Mouse (Mus musculus) myocyte (in vitro differentiated cells): ENCODE measurements at regions not wholly inside any gene's neighbourhood (a gene's known extent, or its start where the extent isn't known, plus 50 kb on each side); places are given as distances from the start of the nearest gene placed in this dataset.

Experiments used
- CEBPB ChIP-seq: IDR thresholded peaks from 2 replicates; pipeline ENCODE4 v1.6.1; 2011; ENCODE audit warnings: mild to moderate bottlenecking, moderate library complexity; ENCODE audit not compliant: poor library complexity, insufficient read depth, severe bottlenecking
- E2F4 ChIP-seq: IDR thresholded peaks from one replicate; pipeline ENCODE4 v1.6.1; 2011; ENCODE audit warnings: mild to moderate bottlenecking, control low read depth, moderate library complexity; ENCODE audit not compliant: insufficient read depth
- MAX ChIP-seq: IDR thresholded peaks from one replicate; pipeline ENCODE4 v1.6.1; 2011; ENCODE audit warnings: low read depth, mild to moderate bottlenecking, control low read depth
- MYOD1 ChIP-seq, 3 experiments: IDR thresholded peaks; one replicate each; pipeline ENCODE4 v1.6.1; 2011; ENCODE audit warnings: control low read depth in 2 of 3, low read depth in 2 of 3, mild to moderate bottlenecking in 2 of 3, moderate library complexity in 1 of 3; ENCODE audit not compliant: insufficient read length in 2 of 3, control insufficient read depth in 1 of 3
- MYOG ChIP-seq, 3 experiments: IDR thresholded peaks; one replicate each; pipeline ENCODE4 v1.6.1; 2011; ENCODE audit warnings: control low read depth in 2 of 3, low read depth in 2 of 3, mild to moderate bottlenecking in 2 of 3; ENCODE audit not compliant: insufficient read length in 2 of 3, control insufficient read depth in 1 of 3, insufficient read depth in 1 of 3
- POLR2A ChIP-seq: IDR thresholded peaks from one replicate; pipeline ENCODE4 v1.6.1; 2011; ENCODE audit warnings: low read depth, mild to moderate bottlenecking, control low read depth, moderate library complexity; ENCODE audit not compliant: insufficient read length
- POLR2AphosphoS2 ChIP-seq: IDR thresholded peaks from one replicate; pipeline ENCODE4 v1.6.1; 2011; ENCODE audit warnings: low read depth, control low read depth; ENCODE audit not compliant: insufficient read length
- REST ChIP-seq: IDR thresholded peaks from one replicate; pipeline ENCODE4 v1.6.1; 2011; ENCODE audit warnings: mild to moderate bottlenecking, control low read depth, moderate library complexity; ENCODE audit not compliant: insufficient read depth, insufficient read length
- SRF ChIP-seq: IDR thresholded peaks from one replicate; pipeline ENCODE4 v1.6.1; 2011; ENCODE audit warnings: low read depth; ENCODE audit not compliant: control insufficient read depth, insufficient read length
- TCF12 ChIP-seq: IDR thresholded peaks from one replicate; pipeline ENCODE4 v1.6.1; 2011; ENCODE audit warnings: mild to moderate bottlenecking, control low read depth; ENCODE audit not compliant: poor library complexity, insufficient read depth, severe bottlenecking
- TCF3 ChIP-seq: IDR thresholded peaks from one replicate; pipeline ENCODE4 v1.6.1; 2011; ENCODE audit warnings: low read depth, control low read depth; ENCODE audit not compliant: insufficient read length
- USF1 ChIP-seq: IDR thresholded peaks from one replicate; pipeline ENCODE4 v1.6.1; 2011; ENCODE audit warnings: low read depth, mild to moderate bottlenecking, control low read depth, moderate library complexity

DNA sequence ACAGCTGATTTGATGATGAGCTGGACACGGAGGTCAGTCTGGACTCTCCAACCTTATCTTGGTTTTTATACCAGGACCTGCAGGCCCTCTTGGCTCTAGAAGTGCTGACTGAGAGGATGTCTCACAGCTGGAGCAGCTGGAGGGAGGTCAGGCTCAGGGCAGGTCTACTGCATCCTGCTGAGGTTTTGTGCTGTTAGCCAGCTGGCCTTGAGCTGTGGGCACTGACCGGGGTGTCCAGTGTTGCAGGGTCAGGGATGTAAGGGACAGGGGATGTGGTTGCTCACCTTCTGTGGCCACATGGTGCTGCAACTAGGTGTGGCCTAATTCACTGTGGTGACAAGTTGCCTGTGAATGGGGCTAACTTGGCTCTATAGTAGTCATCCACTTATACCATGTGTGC is 211.0 kb upstream of the Eef2kmt start:
- TF ChIP-seq CEBPB (no peak), POLR2A (no peak), MAX (no peak), TCF12 (no peak), E2F4 (no peak), REST (no peak), USF1 (no peak), TCF3 (no peak), POLR2AphosphoS2 (no peak), MYOD1 (IDR thresholded peaks at IDR 0.05; ENCODE audit: control insufficient read depth in 1 of 3, insufficient read length in 2 of 3, low read depth in 2 of 3) (no peak), MYOG (IDR thresholded peaks at IDR 0.05; ENCODE audit: control insufficient read depth in 1 of 3, insufficient read depth in 1 of 3, insufficient read length in 2 of 3, low read depth in 2 of 3) (no peak), SRF (no peak)
